Mouse (Mus musculus): ENCODE results near the gene Mdk. TPM values are rescaled to one million over a fixed set of nuclear protein-coding genes. Genes with fewer than 3 reads are reported as not detected.

The Mdk gene
- polyA plus RNA-seq, 1 experiment from 2014 or later = 128 TPM

DNA sequence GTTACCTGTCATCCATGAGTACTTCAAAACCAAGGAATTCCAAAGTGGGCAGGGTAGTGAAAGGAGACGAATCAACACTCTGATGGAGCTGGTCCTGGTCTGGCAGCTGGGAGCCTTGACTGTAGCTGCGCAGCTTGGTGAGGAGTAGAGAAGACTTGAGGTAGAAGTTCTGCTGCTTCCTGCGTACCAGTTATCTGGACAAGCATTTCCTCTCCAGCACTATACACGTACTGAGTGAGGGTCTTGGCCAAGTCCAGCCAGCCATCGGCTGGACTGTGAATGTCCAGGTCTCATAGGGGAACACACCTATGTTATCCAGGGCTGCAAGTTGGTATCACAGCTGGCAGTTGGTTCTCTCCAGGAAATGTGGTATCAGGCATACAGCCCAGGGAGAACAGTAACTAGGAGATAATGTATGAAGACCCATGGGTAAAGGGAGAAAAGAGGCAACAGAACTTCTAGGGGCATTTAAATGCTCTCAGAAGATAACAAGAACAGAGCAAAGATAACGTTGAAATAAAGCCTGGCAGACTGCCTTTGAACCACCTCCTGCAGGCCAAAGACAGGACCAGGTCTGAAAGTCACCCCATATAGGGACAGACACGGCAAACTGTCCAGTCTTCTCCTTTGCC lies 15.6 kb downstream of the Mdk start:
- Histone ChIP-seq H3K4me2 (replicated peaks; ENCODE audit: low read depth) (no peak overlapping the region), H3K27ac (ENCODE audit: low read depth, low read length) (no peak overlapping the region), H3K4me3 (ENCODE audit: low read depth, low read length) (no peak overlapping the region), H3K4me1 (replicated peaks; ENCODE audit: control insufficient read depth, insufficient read depth, low read length) (no peaks in the 10 kb centered on the region), H3K9me3 (ENCODE audit: control insufficient read depth) (no peaks in the 10 kb centered on the region), H3K27me3 (replicated peaks; ENCODE audit: control insufficient read depth, insufficient read depth, low read length) (peaks cover 10% of the 10 kb centered on the region; the same call in 1 of the 2 replicates), H3K36me3 (ENCODE audit: control insufficient read depth, insufficient read depth) (peaks cover 74% of the 10 kb centered on the region), H3K9ac (ENCODE audit: low read depth, low read length) (no peak overlapping the region)
- ATAC-seq = no peak
- 85% methylated on average over 7 of the region's 7 CpGs for WGBS
- no peak for TF ChIP-seq CTCF (IDR thresholded peaks at IDR 0.05; ENCODE audit: low read depth)

DNA sequence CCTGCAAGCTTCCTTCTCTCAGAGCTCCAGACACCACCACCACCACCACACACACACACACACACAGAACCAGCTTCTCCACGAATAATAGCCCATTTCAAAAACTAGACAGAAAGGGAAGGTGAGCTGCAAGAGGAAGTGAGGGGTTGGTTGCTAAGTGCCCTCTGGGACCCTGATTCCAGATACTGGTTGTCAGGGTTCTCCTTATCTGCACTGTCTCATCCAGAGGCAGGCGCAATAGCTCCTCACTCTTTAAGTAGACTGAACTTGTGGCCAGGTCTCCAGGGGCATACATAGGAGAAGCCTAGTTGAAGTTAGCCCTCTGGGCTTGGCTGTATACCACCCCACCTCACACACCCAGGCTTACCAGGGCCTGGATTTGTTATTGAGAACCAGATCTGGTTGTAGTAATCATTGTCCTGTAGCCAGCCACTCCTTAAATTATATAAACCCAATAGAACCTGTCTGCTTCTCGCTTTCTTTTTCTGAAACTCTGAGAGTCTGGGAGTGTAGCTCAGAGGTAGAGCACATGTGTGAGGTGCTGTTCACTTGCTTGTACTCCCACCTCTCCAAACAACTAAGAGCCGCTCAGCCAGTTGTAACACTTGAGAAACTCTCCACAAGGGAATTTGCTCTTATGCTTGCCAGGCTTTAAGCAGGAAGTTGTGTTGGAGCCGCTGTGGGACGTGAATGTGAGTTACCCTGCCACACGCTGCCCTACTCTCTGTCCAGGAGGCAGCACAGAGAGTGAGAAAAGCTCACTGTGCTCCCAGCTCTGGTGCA lies 18.6 kb downstream of the Mdk start:
- Histone ChIP-seq H3K4me2 (replicated peaks; ENCODE audit: low read depth) (no peak overlapping the region), H3K27ac (ENCODE audit: low read depth, low read length) (no peak overlapping the region), H3K4me1 (replicated peaks; ENCODE audit: control insufficient read depth, insufficient read depth, low read length) (no peaks in the 10 kb centered on the region), H3K27me3 (replicated peaks; ENCODE audit: control insufficient read depth, insufficient read depth, low read length) (no peaks in the 10 kb centered on the region), H3K36me3 (ENCODE audit: control insufficient read depth, insufficient read depth) (peaks cover 93% of the 10 kb centered on the region), H3K4me3 (ENCODE audit: low read depth, low read length) (no peak overlapping the region), H3K9me3 (ENCODE audit: control insufficient read depth) (no peaks in the 10 kb centered on the region), H3K9ac (ENCODE audit: low read depth, low read length) (no peak overlapping the region)
- 78% methylated on average over 7 of the region's 7 CpGs for WGBS
- no peak for TF ChIP-seq CTCF (IDR thresholded peaks at IDR 0.05; ENCODE audit: low read depth)
- ATAC-seq = no peak

DNA sequence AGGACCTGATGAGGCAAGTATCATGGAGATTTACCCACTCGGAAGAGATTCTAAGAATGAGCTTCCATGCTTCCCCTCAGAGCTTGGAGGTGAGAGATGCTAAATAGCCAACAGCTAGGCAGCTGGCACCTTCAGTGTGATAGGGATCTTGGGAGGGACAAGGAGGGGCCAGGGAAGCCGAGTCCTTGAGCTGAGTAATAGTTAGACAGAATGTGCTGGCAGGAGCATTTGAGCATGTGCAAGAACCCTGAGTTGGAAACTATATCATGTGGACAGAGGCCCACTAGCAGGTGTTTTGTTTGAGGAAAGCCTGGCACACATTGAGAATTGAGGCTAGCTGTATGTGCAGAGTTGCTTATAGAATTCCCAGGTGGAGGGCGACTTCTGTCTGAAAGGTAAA lies 19.5 kb downstream of the Mdk start:
- no peaks in the 10 kb centered on the region for H3K4me1 ChIP-seq (replicated peaks; ENCODE audit: control insufficient read depth, insufficient read depth, low read length)
- WGBS = 62% methylated on average over 3 of the region's 3 CpGs
- no peaks in the 10 kb centered on the region for H3K27me3 ChIP-seq (replicated peaks; ENCODE audit: control insufficient read depth, insufficient read depth, low read length)
- H3K4me3 ChIP-seq (ENCODE audit: low read depth, low read length) = no peak overlapping the region
- no peaks in the 10 kb centered on the region for H3K9me3 ChIP-seq (ENCODE audit: control insufficient read depth)
- no peak overlapping the region for H3K9ac ChIP-seq (ENCODE audit: low read depth, low read length)
- no peak for TF ChIP-seq CTCF (IDR thresholded peaks at IDR 0.05; ENCODE audit: low read depth)
- H3K4me2 ChIP-seq (replicated peaks; ENCODE audit: low read depth) = no peak overlapping the region
- ATAC-seq = no peak
- H3K27ac ChIP-seq (ENCODE audit: low read depth, low read length) = no peak overlapping the region
- peaks cover 87% of the 10 kb centered on the region for H3K36me3 ChIP-seq (ENCODE audit: control insufficient read depth, insufficient read depth)

DNA sequence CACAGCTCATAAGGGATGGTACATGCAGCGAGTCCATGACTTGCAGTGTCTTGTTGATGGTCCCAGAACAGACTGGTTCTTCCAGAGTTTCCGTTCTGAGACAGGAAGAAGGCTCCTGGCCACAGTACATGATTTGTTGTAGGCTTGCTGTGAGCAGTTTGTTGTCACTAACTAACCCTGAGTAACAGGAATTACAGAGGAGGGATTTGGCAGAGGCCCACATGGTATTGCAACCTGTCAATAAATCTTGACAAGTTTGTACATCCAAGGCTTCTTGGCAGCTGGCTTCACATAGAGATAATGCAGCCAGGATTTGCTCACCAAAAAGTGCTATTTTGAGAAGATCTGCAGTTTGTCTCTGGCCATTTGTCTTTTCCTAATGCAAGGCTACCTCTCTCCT lies 26.0 kb downstream of the Mdk start:
- peaks cover 39% of the 10 kb centered on the region for H3K36me3 ChIP-seq (ENCODE audit: control insufficient read depth, insufficient read depth)
- WGBS = 94% methylated on average over 2 of the region's 2 CpGs
- H3K4me3 ChIP-seq (ENCODE audit: low read depth, low read length) = no peak overlapping the region
- no peak overlapping the region for H3K4me2 ChIP-seq (replicated peaks; ENCODE audit: low read depth)
- H3K4me1 ChIP-seq (replicated peaks; ENCODE audit: control insufficient read depth, insufficient read depth, low read length) = 0 out of 2 replicates have a peak, but pooled peaks cover 7% of the 10 kb centered on the region
- H3K27ac ChIP-seq (ENCODE audit: low read depth, low read length) = no peak overlapping the region
- no peak for TF ChIP-seq CTCF (IDR thresholded peaks at IDR 0.05; ENCODE audit: low read depth)
- H3K9me3 ChIP-seq (ENCODE audit: control insufficient read depth) = no peaks in the 10 kb centered on the region
- no peak for ATAC-seq
- no peaks in the 10 kb centered on the region for H3K27me3 ChIP-seq (replicated peaks; ENCODE audit: control insufficient read depth, insufficient read depth, low read length)
- H3K9ac ChIP-seq (ENCODE audit: low read depth, low read length) = no peak overlapping the region

DNA sequence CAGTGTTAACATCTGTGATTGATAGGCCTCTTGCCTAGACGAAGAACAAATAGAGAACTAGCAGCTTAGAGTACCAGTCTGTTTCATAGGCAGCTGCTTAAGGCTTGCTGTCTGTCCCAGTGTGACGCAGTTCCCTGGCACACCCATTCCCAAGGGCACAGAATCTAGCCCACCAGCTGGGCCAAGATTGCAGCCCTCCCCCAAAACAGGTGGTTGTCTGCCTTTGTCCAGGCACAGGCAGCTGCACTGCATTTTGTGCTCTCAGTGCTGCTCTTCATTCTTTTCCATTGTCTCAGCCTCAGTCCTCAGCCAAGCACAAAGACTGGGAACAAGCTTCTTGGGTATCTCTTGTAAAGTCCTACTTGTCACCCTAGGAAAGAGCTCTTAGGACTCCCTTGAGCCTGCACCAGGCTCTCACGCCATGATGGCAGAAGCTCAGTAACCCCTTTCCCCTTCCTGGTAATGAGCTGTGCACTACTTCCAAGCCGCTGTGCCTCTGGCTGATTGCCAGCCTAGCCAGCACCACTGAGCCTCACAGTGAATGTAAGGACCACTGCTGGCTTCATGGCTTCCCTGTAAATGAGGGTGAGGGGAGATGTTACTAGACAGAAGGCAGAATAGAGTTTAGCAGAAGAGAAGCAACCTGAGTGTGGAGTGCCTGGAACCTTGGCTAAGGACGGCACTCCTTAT lies 27.3 kb downstream of the Mdk start:
- H3K9ac ChIP-seq (ENCODE audit: low read depth, low read length) = no peak overlapping the region
- 0 out of 2 replicates have a peak, but pooled peaks cover 7% of the 10 kb centered on the region for H3K4me1 ChIP-seq (replicated peaks; ENCODE audit: control insufficient read depth, insufficient read depth, low read length)
- H3K27me3 ChIP-seq (replicated peaks; ENCODE audit: control insufficient read depth, insufficient read depth, low read length) = no peaks in the 10 kb centered on the region
- H3K4me3 ChIP-seq (ENCODE audit: low read depth, low read length) = no peak overlapping the region
- no peak for TF ChIP-seq CTCF (IDR thresholded peaks at IDR 0.05; ENCODE audit: low read depth)
- H3K4me2 ChIP-seq (replicated peaks; ENCODE audit: low read depth) = no peak overlapping the region
- H3K36me3 ChIP-seq (ENCODE audit: control insufficient read depth, insufficient read depth) = peaks cover 32% of the 10 kb centered on the region
- 70% methylated on average over 5 of the region's 5 CpGs for WGBS
- no peaks in the 10 kb centered on the region for H3K9me3 ChIP-seq (ENCODE audit: control insufficient read depth)
- ATAC-seq = no peak; the same call in 1 of the 2 replicates
- H3K27ac ChIP-seq (ENCODE audit: low read depth, low read length) = no peak overlapping the region

All from intestine, postnatal 0 days (tissue).